Mouse (Mus musculus): ENCODE data around the gene Utp14b.

Utp14b gene

GRCm38 (mm10) chr1:78657671-78658440 lies at the start of gene Utp14b, which contains the start of gene Acsl3:
Gene Utp14b (plus strand): TSS chr1:78658038.
Gene Acsl3 (plus strand): TSS chr1:78657825.
- peak; percentile 99 for DNase-seq (ENCODE audit: inconsistent ontology term)

GRCm38 (mm10) chr1:78609134-78609907 lies 48.5 kb upstream of the Utp14b start:
- no peak for DNase-seq (ENCODE audit: inconsistent ontology term)

GRCm38 (mm10) chr1:78611039-78611438 lies 46.8 kb upstream of the Utp14b start:
- DNase-seq (ENCODE audit: inconsistent ontology term): no peak

GRCm38 (mm10) chr1:78612959-78613358 lies 44.9 kb upstream of the Utp14b start:
- DNase-seq (ENCODE audit: inconsistent ontology term): no peak

GRCm38 (mm10) chr1:78624352-78624751 lies 33.5 kb upstream of the Utp14b start:
- no peak for DNase-seq (ENCODE audit: inconsistent ontology term)

- DNase-seq (ENCODE audit: inconsistent ontology term): no peak
These were observed 23.4 kb upstream of the Utp14b start for GRCm38 (mm10) chr1:78634486-78634885.

- DNase-seq (ENCODE audit: inconsistent ontology term): no peak
These were observed 17.0 kb upstream of the Utp14b start for GRCm38 (mm10) chr1:78640871-78641270.

GRCm38 (mm10) chr1:78641791-78642190 lies 16.0 kb upstream of the Utp14b start:
- no peak for DNase-seq (ENCODE audit: inconsistent ontology term)

- no peak for DNase-seq (ENCODE audit: inconsistent ontology term)
These were observed 15.6 kb upstream of the Utp14b start for GRCm38 (mm10) chr1:78642197-78642596.

- DNase-seq (ENCODE audit: inconsistent ontology term): no peak
These were observed 10.4 kb upstream of the Utp14b start for GRCm38 (mm10) chr1:78647317-78647885.

- peak; percentile 69 for DNase-seq (ENCODE audit: inconsistent ontology term)
These were observed 8.4 kb upstream of the Utp14b start for GRCm38 (mm10) chr1:78649269-78650061.

GRCm38 (mm10) chr1:78656472-78656871 lies 1.4 kb upstream of the Utp14b start:
- DNase-seq (ENCODE audit: inconsistent ontology term): no peak

- no peak for DNase-seq (ENCODE audit: inconsistent ontology term)
These were observed 713 bp upstream of the Utp14b start for GRCm38 (mm10) chr1:78657021-78657629.

- DNase-seq (ENCODE audit: inconsistent ontology term): no peak
These were observed 817 bp downstream of the Utp14b start for GRCm38 (mm10) chr1:78658441-78659269.

GRCm38 (mm10) chr1:78659270-78659823 lies 1.5 kb downstream of the Utp14b start:
- no peak for DNase-seq (ENCODE audit: inconsistent ontology term)

- no peak for DNase-seq (ENCODE audit: inconsistent ontology term)
These were observed 6.5 kb downstream of the Utp14b start for GRCm38 (mm10) chr1:78664326-78664725.

GRCm38 (mm10) chr1:78665954-78666499 lies 8.2 kb downstream of the Utp14b start:
- DNase-seq (ENCODE audit: inconsistent ontology term): no peak

- DNase-seq (ENCODE audit: inconsistent ontology term): no peak
These were observed 8.7 kb downstream of the Utp14b start for GRCm38 (mm10) chr1:78666585-78666984.

- no peak for DNase-seq (ENCODE audit: inconsistent ontology term)
These were observed 24.5 kb downstream of the Utp14b start for GRCm38 (mm10) chr1:78682291-78682690.

- DNase-seq (ENCODE audit: inconsistent ontology term): no peak
These were observed 26.3 kb downstream of the Utp14b start for GRCm38 (mm10) chr1:78684128-78684527.

Data from Muller cell, postnatal 12 days (primary cell).